Mouse (Mus musculus): ENCODE results near the gene Nat8f4.

DNA sequence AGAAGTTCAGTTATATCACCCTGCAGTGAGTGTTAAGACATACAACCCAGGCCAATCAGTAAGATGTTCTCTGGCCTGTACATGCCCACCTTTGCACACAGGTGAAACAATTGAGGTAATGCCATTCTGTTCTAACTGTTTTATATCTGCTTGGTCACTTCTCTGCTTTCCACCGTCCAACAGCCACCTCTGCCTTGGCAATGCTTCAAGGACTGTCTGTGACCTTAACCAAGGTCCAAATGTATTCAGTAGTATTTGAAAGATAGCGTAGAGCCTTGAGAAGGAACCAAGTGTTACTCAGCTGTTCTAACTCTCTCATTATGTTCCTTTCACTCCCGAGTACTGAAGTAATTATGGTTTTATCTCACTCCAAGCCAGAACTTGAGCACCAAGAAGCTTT, 42.1 kb downstream of the Nat8f4 start:
- no peak for TF ChIP-seq POLR2A (IDR thresholded peaks at IDR 0.05; ENCODE audit: extremely low read depth, insufficient read depth, low read length)
- TF ChIP-seq CTCF (IDR thresholded peaks at IDR 0.05; ENCODE audit: low read depth, low read length): no peak

Data from liver, adult 2 months (tissue).